Mouse (Mus musculus): Measurements from ENCODE around the gene Atg5. TPM values are rescaled to one million over a fixed set of nuclear protein-coding genes. Genes with fewer than 3 reads are reported as not detected.

Gene Atg5
- total RNA-seq (2023): 23.7 TPM

DNA sequence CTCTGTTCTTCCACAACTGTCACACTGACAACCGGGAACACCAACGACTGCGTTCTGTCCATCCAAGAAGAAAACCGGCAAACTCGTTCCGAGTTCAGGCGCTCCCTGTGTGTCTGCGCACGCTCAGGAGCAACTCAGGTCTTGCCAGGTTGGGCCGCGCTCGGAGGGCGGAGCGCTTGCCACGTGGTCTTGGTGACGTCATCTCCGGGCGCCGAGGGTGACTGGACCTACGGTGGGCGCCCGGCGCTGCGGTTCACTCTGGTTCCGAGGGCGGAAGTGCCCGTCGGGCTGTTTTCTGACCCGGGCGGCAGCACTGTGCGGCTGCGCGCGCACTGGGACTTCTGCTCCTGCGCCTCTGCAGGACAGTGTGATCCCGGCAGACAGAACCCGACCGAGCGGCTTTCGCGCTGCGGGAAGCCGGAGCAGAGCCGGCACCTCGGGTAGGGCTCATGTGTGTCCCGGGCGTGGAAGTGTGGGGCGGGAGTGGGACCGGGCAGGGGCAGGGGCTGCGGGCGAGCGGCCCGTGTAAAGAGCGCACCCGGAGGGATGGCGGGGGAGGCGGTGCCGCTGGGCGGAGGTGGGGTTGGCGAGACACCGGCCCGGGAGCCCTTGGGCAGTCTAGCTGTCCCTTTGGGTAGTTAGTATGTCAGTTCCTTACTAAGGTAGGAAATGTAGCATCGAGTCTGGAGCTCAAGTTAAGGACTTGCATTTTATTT lies at the start of gene Atg5:
TSS of gene Atg5 (plus strand) at position 214 of the 716 bp plus-strand sequence.

Other genes with a start within 250 kb of the Atg5 start
- gene Crybg1, start 119.5 kb upstream of the Atg5 start, total RNA-seq (2023): 74.3 TPM